Mouse (Mus musculus): ENCODE data around the gene Lpar6. TPM values are rescaled to one million over a fixed set of nuclear protein-coding genes. Genes with fewer than 3 reads are reported as not detected.

Gene Lpar6
- 10.0 and 11.6 TPM in 2 replicates for polyA plus RNA-seq (2015; fragmentation: Nextera tagmentation; extraction: Ambion mirVana)

DNA sequence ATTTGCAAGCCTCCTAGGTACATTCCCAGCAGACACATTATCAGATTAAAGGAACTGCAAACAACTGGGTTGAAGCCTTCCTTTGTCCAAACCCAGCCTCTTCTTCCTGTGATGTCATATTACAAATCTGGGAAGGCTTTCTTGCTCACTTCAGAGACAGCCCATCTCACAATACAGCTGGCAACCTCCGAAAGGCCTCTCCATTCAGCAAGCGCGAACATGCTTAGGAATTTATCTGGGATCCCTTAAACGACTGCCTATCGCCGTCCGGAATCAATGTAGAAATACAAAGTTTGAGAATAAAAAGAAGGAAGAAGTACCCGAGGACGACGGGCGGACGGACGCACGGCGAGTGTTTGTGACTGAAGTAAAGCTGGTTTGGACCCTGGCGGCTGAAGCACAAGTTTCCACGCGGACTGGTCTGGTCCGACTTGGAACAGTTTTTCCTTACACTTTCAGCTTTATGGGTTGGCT lies at the start of gene Lpar6:
TSS of gene Lpar6 (plus strand) at position 48 of the 474 bp plus-strand sequence.

MicroRNA genes within 50 kb of the gene (microRNA counts, 519-probe panel; counts per million panel counts)
- microRNA mmu-miR-687: not detected

Small RNA genes within 50 kb of the gene (microRNA-seq; reads per million reads assigned to microRNA genes)
- not detected for gene Mir687

Other genes with a start within 250 kb of the Lpar6 start
- gene Cysltr2, start 188.8 kb upstream of the Lpar6 start, polyA plus RNA-seq (2015; fragmentation: Nextera tagmentation; extraction: Ambion mirVana): not detected in 2 replicates
- gene Rcbtb2, start 114.9 kb upstream of the Lpar6 start, polyA plus RNA-seq (2015; fragmentation: Nextera tagmentation; extraction: Ambion mirVana): 45.3 and 45.8 TPM in 2 replicates
- gene Rb1, start 87.9 kb downstream of the Lpar6 start, polyA plus RNA-seq (2015; fragmentation: Nextera tagmentation; extraction: Ambion mirVana): 10.2 and 11.9 TPM in 2 replicates
- 1,058 and 1,094 TPM in 2 replicates for gene Itm2b, start 147.4 kb downstream of the Lpar6 start, polyA plus RNA-seq (2015; fragmentation: Nextera tagmentation; extraction: Ambion mirVana)